Comparison of ENCODE assay signal across 8 mouse cellular contexts in the genomic region with DNA sequence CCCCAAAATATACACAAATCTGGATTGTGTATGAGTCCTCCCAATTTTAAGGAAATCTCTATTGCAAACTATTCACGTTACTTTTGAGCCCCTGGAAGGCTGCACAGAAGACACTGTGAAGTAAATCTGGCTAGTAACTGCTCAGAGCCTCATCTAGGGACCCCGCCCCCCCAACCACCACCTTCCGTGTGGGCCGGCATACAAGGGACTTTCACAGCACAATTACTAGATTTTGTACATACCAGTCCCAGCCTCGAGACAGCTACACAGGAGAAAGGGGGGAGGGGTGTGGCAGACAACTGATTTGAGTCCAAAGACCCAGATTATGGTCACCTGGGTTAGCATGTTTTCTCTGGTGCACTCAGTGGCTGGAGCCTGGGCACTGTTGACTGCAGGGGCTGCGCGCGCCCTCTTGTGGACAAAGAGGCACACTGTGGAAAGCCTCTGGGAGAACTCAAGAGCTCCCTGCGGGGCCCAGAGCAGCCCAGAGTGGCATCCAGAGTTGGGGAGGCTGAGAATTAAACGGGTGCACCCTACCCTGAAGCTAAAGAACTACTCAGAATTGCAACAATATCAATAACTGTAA. TPM values are rescaled to one million over a fixed set of nuclear protein-coding genes. Genes with fewer than 3 reads are reported as not detected.
DNase-seq lines count a peak whose midpoint lies in the region; ATAC-seq and TF ChIP-seq lines count a peak whose summit lies in the region.

No protein-coding gene starts in this region.

- H3K27me3 ChIP-seq in embryonic facial prominence, embryonic 13.5 days = no peaks in the 10 kb centered on the region
- no peaks in the 10 kb centered on the region for H3K27me3 ChIP-seq in heart, embryonic 10.5 days (ENCODE audit: insufficient read depth, poor library complexity, severe bottlenecking)
- H3K27me3 ChIP-seq in kidney, embryonic 15.5 days = no peaks in the 10 kb centered on the region
- no peaks in the 10 kb centered on the region for H3K27me3 ChIP-seq in liver, embryonic 14.5 days (ENCODE audit: control insufficient read depth, insufficient read depth, low read length)
- H3K27me3 ChIP-seq in neural tube, embryonic 14.5 days (ENCODE audit: control insufficient read depth, insufficient read depth, low read length) = no peaks in the 10 kb centered on the region
- H3K27me3 ChIP-seq in testis, adult 2 months (ENCODE audit: control insufficient read depth, insufficient read depth, low read length) = no peaks in the 10 kb centered on the region

- no peak overlapping the region for H3K4me3 ChIP-seq in embryonic facial prominence, embryonic 13.5 days
- no peak overlapping the region for H3K4me3 ChIP-seq in heart, embryonic 10.5 days
- H3K4me3 ChIP-seq in kidney, embryonic 15.5 days (replicated peaks) = no peak overlapping the region
- H3K4me3 ChIP-seq in liver, embryonic 14.5 days (ENCODE audit: insufficient read depth in 1 of 2, low read depth in 2 of 2, low read length in 2 of 2) = no peak overlapping the region
- no peak overlapping the region for H3K4me3 ChIP-seq in neural tube, embryonic 14.5 days (ENCODE audit: low read depth, low read length)
- H3K4me3 ChIP-seq in testis, adult 2 months (ENCODE audit: control insufficient read depth, low read depth, low read length) = no peak overlapping the region

- no peaks in the 10 kb centered on the region for H3K9me3 ChIP-seq in embryonic facial prominence, embryonic 13.5 days
- no peaks in the 10 kb centered on the region for H3K9me3 ChIP-seq in heart, embryonic 10.5 days
- no peaks in the 10 kb centered on the region for H3K9me3 ChIP-seq in kidney, embryonic 15.5 days (replicated peaks)
- H3K9me3 ChIP-seq in liver, embryonic 14.5 days (ENCODE audit: control insufficient read depth, low read length) = no peaks in the 10 kb centered on the region
- H3K9me3 ChIP-seq in neural tube, embryonic 14.5 days (ENCODE audit: control insufficient read depth, low read length) = no peaks in the 10 kb centered on the region

- 0 out of 2 replicates have a peak, but pooled peaks have one; percentile 27 for ATAC-seq in embryonic facial prominence, embryonic 13.5 days (ENCODE audit: insufficient number of reproducible peaks, insufficient read depth, low FRiP score, low TSS enrichment, low read depth)
- ATAC-seq in kidney, embryonic 15.5 days (replicated peaks; ENCODE audit: low FRiP score) = peak; percentile 83
- no peak for ATAC-seq in liver, embryonic 14.5 days (ENCODE audit: insufficient read depth)
- peak; percentile 69; the same call in 1 of the 2 replicates for ATAC-seq in neural tube, embryonic 14.5 days (ENCODE audit: low read depth)

- no peaks in the 10 kb centered on the region for H3K4me1 ChIP-seq in embryonic facial prominence, embryonic 13.5 days
- no peaks in the 10 kb centered on the region for H3K4me1 ChIP-seq in heart, embryonic 10.5 days
- H3K4me1 ChIP-seq in kidney, embryonic 15.5 days = peaks cover 2% of the 10 kb centered on the region; the same call in 1 of the 2 replicates
- no peaks in the 10 kb centered on the region for H3K4me1 ChIP-seq in liver, embryonic 14.5 days (replicated peaks; ENCODE audit: control insufficient read depth in 2 of 2, insufficient read depth in 2 of 2, low read length in 1 of 2)
- H3K4me1 ChIP-seq in neural tube, embryonic 14.5 days (ENCODE audit: control insufficient read depth, insufficient read depth, low read length) = no peaks in the 10 kb centered on the region
- peaks cover 2% of the 10 kb centered on the region; the same call in 1 of the 2 replicates for H3K4me1 ChIP-seq in testis, adult 2 months (ENCODE audit: control insufficient read depth, insufficient read depth, low read length)

- no peaks in the 10 kb centered on the region for H3K36me3 ChIP-seq in embryonic facial prominence, embryonic 13.5 days
- H3K36me3 ChIP-seq in heart, embryonic 10.5 days = no peaks in the 10 kb centered on the region
- H3K36me3 ChIP-seq in kidney, embryonic 15.5 days = no peaks in the 10 kb centered on the region
- H3K36me3 ChIP-seq in liver, embryonic 14.5 days (replicated peaks; ENCODE audit: control insufficient read depth, insufficient read depth, low read depth) = no peaks in the 10 kb centered on the region
- H3K36me3 ChIP-seq in neural tube, embryonic 14.5 days (ENCODE audit: control insufficient read depth, insufficient read depth, low read length) = no peaks in the 10 kb centered on the region
- no peaks in the 10 kb centered on the region for H3K36me3 ChIP-seq in testis, adult 2 months (ENCODE audit: control insufficient read depth, insufficient read depth, low read length)

- H3K9ac ChIP-seq in embryonic facial prominence, embryonic 13.5 days = no peak overlapping the region
- H3K9ac ChIP-seq in kidney, embryonic 15.5 days = no peak overlapping the region
- H3K9ac ChIP-seq in liver, embryonic 14.5 days (replicated peaks) = no peak overlapping the region
- H3K9ac ChIP-seq in neural tube, embryonic 14.5 days (replicated peaks; ENCODE audit: low read depth, low read length) = no peak overlapping the region

- no peak overlapping the region for H3K27ac ChIP-seq in embryonic facial prominence, embryonic 13.5 days
- no peak overlapping the region for H3K27ac ChIP-seq in heart, embryonic 10.5 days
- H3K27ac ChIP-seq in kidney, embryonic 15.5 days = no peak overlapping the region
- no peak overlapping the region for H3K27ac ChIP-seq in liver, embryonic 14.5 days
- H3K27ac ChIP-seq in neural tube, embryonic 14.5 days (ENCODE audit: low read depth, low read length) = no peak overlapping the region
- H3K27ac ChIP-seq in testis, adult 2 months (ENCODE audit: control insufficient read depth, insufficient read depth, low read depth, low read length) = no peak overlapping the region

- H3K4me2 ChIP-seq in embryonic facial prominence, embryonic 13.5 days = peak overlapping the region; percentile 21; the same call in 1 of the 2 replicates
- no peak overlapping the region for H3K4me2 ChIP-seq in kidney, embryonic 15.5 days
- no peak overlapping the region for H3K4me2 ChIP-seq in liver, embryonic 14.5 days (ENCODE audit: low read depth)
- no peak overlapping the region for H3K4me2 ChIP-seq in neural tube, embryonic 14.5 days (ENCODE audit: low read depth, low read length)

- 24% methylated on average over 10 of the region's 10 CpGs for WGBS in embryonic facial prominence, embryonic 13.5 days
- 26% methylated on average over 10 of the region's 10 CpGs for WGBS in heart, embryonic 10.5 days
- WGBS in kidney, embryonic 15.5 days = 25% methylated on average over 10 of the region's 10 CpGs
- 24% methylated on average over 10 of the region's 10 CpGs for WGBS in liver, embryonic 14.5 days (ENCODE audit: insufficient replicate concordance)
- WGBS in neural tube, embryonic 14.5 days = 33% methylated on average over 10 of the region's 10 CpGs

- peak; percentile 68 for DNase-seq in A20 (ENCODE audit: low read depth, low spot score)
- peak; percentile 27 to 44 for DNase-seq in adrenal gland, postnatal 4 days (ENCODE audit: low spot score in 2 of 2)
- DNase-seq in heart, embryonic 10.5 days (ENCODE audit: low spot score) = peak; percentile 86
- peak; percentile 9 to 28 (median 17) for DNase-seq in liver, embryonic 14.5 days (ENCODE audit: low read depth in 3 of 3, low spot score in 3 of 3)

- TF ChIP-seq EP300 in liver, embryonic 14.5 days (IDR thresholded peaks at IDR 0.05; ENCODE audit: low read depth) = no peak

- TF ChIP-seq CTCF in liver, embryonic 14.5 days (IDR thresholded peaks at IDR 0.05; ENCODE audit: low read depth) = peak; percentile 91
- peak; percentile 84 for TF ChIP-seq CTCF in testis, adult 2 months (IDR thresholded peaks at IDR 0.05; ENCODE audit: control insufficient read depth, insufficient read depth, insufficient replicate concordance, low read depth, low read length)

- TF ChIP-seq POLR2A in testis, adult 2 months (IDR thresholded peaks at IDR 0.05; ENCODE audit: control insufficient read depth, low read depth, low read length) = no peak

RNA-seq across cellular contexts. Expression of a gene that starts 33.8 kb away (rescaled TPM):
- total RNA-seq in adrenal gland, postnatal 4 days (2021) = 10 to 100 TPM; 68.2 to 70.2 TPM
- 94.7 and 108 TPM in 2 replicates for polyA plus RNA-seq in embryonic facial prominence, embryonic 13.5 days (2015; fragmentation: Nextera tagmentation; extraction: Ambion mirVana)
- polyA plus RNA-seq in heart, embryonic 10.5 days (2016; fragmentation: Nextera tagmentation; extraction: Ambion mirVana) = 65.5 and 81.7 TPM in 2 replicates
- polyA plus RNA-seq in kidney, embryonic 15.5 days (2015; fragmentation: Nextera tagmentation; extraction: Ambion mirVana) = 84.9 and 86.8 TPM in 2 replicates
- 10.7 and 12.9 TPM in 2 replicates for polyA plus RNA-seq in liver, embryonic 14.5 days (2012; rRNA removed)
- 11.6 and 12.2 TPM in 2 replicates for polyA plus RNA-seq in liver, embryonic 14.5 days (2014; fragmentation: Nextera tagmentation; extraction: Ambion mirVana)
- polyA plus RNA-seq in neural tube, embryonic 14.5 days (2014; fragmentation: Nextera tagmentation; extraction: Ambion mirVana) = 142 and 153 TPM in 2 replicates
- 81.8 and 89.7 TPM in 2 replicates for polyA plus RNA-seq in testis, adult 2 months (2012; rRNA removed)

Comparison
In these comparisons a context has a peak if more than half of its experiments do, and no peak if none do; other contexts are left out.
1. DNase-seq: peak in every context shown above with its lines; median percentile 86 in heart, embryonic 10.5 days; 68 in A20; 36 in adrenal gland, postnatal 4 days; 17 in liver, embryonic 14.5 days.